Mouse (Mus musculus) monocyte, adult 2 months (primary cell): ENCODE measurements around the gene Syne2.

Experiments used
- DNase-seq, 2 experiments: peaks; one replicate each; pipeline ENCODE4 v3.0.0; 2022; ENCODE audit warnings: low spot score in 2 of 2, low read depth in 1 of 2

The Syne2 gene

GRCm38 (mm10) chr12:76046561-76046960 is 228.6 kb downstream of the Syne2 start:
- DNase-seq: no peak

DNA sequence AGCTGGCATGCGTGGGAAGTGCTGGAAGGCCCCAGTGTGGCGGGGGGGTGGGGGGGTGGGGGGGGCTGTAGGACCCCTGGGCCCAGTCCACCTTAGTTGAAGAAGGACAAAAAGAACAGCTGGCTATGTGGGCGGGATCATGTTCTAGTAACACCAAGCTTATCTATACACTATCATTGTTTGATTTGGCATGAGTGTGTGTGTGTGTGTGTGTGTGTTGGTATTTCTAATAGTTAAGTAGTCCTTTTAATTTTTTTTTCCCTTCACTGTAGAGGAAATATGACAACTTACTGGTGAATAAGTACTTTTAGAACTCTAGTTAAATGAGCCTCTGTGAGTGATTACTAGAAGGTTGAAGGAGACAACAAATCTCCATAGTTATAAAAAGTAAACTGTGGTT is 230.0 kb downstream of the Syne2 start:
- DNase-seq: no peak

GRCm38 (mm10) chr12:76048672-76049071 is 230.7 kb downstream of the Syne2 start:
- DNase-seq: no peak

DNA sequence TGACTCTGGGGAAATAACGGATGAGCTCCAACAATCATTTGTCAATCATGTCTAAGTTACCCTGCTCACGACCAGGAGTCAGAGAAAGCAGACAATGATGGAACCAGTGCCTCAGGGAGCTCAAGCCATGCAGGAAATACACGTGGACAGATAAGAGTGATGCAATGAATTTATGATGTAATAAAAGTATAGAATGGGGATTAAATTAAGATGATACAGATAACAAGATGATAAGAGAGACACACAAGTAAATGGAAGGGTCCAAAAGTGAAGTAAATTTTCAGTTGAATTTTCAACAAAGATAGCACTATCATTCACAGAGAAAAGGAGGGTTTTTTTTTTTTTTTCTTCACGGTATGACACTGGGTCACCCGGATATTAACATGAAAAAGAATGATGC is 231.4 kb downstream of the Syne2 start:
- no peak for DNase-seq

GRCm38 (mm10) chr12:76051879-76052278 is 233.9 kb downstream of the Syne2 start:
- no peak for DNase-seq

- no peak for DNase-seq
These were observed 236.7 kb downstream of the Syne2 start for GRCm38 (mm10) chr12:76054653-76055052.

DNA sequence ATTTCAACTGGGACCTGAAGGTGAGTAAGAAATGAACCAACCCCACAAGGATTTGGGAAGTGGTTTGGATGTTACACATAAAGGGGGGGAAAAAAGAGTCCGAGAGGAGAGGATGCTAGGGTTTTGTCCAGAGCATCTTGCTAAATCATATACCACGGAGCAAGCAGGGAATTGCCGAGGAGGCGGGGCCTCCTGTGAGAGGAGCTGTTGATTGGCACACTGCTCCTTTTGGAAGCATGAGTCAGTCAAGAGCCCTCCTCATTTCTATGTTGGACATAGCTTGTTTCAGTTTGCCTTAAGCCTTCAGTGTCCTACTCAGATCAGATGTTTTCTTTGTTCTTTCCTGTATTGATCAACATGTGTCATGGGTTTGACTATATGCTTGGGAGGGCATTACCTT is 245.1 kb downstream of the Syne2 start:
- no peak for DNase-seq

- no peak for DNase-seq
These were observed 252.5 kb downstream of the Syne2 start for GRCm38 (mm10) chr12:76070386-76070785.

- DNase-seq: no peak
These were observed 254.3 kb downstream of the Syne2 start for GRCm38 (mm10) chr12:76071935-76072849.

DNA sequence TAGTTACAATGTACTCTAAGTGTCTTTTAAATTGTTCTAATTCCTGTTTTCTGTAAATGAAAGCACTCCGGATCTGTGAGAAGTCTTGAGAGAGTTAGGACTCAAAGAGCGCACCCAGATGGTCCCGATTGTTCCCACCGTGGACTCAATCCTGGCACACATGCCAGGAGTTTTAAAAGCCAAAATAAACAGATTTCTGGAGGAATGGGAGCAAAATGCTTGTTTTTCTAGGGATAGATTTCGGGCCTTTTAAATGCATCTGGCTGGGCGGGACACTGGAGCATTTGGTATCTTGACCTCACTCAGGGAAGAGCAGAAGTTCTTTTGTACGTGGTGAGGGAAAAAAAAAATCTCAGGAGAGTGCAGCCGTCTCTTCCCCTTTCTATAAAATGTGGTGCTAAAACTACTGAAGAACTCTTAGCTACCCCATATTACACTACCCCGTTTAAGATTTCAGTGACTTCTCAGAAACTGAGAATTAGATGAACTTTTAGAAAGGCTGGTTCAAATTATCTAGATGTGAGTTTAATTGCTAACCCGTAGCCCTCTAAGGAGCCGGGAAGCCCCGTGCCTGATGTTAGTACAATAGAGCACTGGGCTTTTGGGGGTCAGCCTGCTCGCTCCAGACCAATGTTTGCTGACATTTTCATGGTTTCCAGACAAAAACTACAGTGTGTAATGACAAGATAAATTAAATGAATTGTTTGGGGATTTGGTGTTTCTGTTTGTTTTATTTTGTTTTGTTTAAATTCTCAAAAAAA is 255.3 kb downstream of the Syne2 start:
- no peak for DNase-seq

DNA sequence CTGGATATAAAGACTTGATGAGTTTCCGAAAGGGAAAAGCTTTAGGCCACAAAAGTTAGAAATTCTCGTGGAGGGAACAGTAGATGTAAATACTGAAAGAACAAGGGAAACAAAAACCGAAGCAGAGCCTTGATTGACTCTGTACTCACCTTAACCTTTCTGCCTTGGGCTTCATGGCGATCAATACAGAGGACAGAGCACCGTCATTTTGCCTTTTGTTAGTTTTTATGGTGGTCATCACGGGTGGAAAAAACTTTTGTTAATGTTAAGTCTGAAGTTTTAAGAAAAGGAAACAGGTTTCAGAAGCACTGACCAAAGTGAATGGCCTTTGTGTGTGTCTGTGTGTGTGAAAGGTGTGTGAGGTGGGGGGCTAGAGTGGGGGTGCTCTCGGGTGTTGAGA is 256.0 kb downstream of the Syne2 start:
- DNase-seq: no peak

- DNase-seq: no peak
These were observed 263.1 kb downstream of the Syne2 start for GRCm38 (mm10) chr12:76080876-76081556.

DNA sequence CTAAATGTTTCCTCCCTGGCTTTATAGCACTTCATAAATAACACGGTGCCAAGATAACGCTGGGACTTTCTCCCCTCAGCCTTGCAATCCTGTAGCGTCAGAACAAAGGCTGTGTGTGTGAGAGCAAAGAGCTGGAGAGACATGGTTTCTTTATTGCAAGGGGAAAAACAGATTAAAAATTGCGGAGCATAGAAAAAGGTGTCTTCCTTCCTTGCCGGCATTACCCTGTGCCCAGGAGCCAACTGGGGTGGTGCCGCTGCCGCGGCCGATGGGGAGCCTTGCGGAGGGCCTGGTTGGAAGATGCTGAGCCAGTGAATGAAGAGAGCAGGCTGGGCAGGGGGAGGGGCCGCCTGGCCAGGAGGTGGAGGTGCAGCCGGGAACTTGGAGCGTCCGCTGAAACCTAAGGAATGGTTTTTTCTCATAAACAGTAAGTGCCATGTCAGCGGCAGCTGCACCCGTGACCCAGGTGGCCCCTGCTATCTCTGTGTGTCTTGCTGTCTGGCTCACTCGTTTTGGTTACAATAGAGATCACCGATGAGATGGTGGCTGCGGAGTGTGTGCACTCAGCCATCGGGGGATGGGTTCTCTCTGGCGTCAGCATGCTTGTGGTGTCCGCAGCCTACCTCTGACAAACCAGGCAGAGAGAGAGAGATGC is 263.8 kb downstream of the Syne2 start:
- no peak for DNase-seq

DNA sequence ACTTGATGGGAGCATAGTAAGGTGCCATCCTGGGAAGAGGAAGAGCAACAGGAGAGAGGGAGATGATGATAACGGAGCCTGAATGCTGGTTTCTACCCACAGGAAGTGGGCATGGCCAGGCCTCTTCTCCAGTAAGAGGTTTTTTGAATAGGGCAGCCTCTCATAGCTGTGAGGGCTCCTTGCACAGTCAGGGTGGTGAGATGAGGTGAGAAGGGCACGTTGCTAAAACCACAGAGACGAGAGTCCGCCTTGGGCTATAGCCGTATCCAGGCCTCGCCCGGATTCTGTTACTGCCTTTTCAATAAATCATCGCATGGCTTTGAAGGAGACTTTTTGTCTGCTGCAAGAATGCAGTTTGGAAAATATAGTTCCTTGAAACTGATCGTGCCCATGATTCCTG is 267.1 kb downstream of the Syne2 start:
- no peak for DNase-seq

GRCm38 (mm10) chr12:76085956-76086905 is 268.3 kb downstream of the Syne2 start:
- no peak for DNase-seq

DNA sequence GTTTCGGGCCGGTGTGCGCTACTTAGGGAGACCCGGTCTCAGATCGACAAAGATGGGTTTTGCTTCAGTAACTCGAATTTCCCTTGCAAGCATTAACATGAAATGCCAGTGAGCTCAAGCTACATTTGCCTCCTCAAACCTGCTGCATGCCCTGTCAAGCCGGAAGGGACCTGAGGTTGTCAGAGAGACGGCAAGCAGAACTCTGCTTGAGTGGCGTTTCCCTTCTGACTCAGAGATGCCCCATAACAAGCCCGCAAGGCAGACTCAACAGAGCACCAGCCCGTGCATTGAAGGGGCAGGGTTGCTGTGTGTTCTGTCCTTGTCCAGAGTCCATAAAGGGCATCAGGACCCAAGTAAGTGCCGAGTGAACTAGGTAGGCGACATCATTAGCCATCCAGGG is 269.1 kb downstream of the Syne2 start:
- DNase-seq: no peak

DNA sequence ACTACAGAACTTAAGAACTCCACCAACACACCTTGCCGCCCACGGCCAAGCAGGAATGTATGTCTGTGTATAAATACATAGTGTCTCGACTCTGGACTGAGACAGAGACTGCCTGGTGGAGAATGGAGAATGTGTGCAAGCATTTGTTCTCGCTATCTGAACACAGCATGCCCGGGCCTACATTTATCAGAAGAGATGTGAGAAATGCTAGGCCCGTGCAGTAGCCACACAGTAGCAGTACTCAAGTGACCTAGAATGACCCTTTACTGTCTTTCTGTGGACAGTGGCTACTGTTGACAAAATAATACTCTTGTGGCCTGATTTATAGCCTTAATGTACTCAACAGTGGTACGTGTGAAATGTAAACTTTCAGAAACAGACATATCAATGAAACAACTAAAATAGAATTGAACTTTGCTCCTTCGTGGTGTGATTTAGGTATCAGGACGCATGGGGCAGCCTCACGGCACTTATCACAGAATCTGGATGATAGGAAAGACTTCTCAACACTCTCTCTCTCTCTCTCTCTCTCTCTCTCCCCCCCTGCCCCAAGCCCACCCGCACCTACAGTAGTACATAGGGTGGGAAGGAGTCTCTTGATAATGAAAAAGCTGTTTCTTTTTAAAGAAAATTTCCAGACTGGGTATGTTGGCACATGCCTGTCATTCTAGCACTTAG is 275.0 kb downstream of the Syne2 start:
- DNase-seq: no peak

DNA sequence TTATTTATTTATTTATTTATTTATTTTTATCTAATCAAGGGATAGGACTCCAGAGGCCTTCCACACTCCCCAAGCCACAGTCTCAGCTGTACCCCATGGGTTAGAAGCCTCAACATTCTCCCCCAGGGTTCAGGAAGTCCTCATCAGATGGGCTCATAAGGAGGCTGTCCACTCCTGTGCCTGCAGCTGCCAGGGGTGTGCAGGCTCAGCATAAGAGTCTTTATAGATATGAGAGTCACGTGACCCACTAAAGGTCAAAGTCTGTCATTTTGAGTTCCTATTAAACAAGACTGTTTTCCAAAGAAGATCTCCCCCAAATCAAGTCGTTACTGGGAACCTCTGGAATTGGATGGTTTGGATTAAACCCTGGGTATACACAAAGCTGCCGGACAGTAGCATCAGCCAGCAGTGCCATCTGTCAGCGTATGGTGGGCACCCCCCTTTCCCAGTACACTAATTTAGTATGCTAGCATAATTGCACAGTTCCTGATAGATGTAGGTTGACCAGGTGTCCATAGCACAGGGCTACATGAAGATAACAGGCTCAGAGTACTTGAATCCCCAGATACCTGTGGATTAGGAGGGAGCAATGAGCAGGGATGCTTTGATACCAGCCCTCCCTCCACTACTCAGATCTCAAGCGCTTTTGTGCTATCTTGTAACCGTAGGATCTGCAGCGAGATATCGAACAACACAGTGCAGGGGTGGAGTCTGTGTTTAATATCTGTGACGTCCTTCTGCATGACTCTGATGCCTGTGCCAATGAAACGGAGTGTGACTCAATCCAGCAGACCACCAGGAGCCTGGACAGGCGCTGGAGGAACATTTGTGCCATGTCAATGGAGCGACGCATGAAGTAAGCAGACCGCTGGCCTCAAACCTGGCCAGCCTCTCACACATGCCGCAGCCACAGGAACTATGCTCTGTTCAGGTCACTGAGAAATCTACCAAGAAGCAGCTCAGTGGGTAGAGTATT is 276.0 kb downstream of the Syne2 start:
- no peak for DNase-seq
